Mouse (Mus musculus): ENCODE results near the gene Klk1b4.

The Klk1b4 gene

DNA sequence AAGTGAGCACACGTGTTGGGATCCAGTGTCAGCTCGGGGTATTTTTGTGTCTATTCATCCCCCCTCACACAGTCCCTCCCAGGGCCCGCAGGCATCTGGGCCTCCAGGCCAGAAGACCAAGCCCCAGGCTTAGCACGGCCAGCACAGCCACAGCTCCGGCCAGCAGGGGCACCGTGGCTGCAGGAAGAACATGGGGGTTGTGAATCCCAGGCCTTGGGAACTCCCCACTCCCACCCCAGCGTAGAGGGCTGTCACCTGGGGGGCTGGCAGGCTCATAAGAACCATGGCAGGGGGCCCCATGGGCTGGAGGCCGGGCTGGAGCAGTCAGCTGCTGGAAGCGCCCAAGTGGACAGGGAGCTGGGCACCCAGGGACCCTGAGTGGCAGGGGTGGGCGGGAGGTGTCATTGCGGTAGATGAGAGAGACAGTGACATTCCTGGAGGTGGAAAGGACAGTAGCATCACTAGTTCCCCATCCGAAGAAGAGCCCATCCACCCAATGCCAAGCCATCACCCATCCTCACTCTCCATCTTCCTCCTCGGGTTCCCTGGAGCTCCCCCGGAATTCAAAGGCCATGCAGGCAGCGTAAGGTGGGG, 45.9 kb downstream of the Klk1b4 start:
- DNase-seq (ENCODE audit: low read depth, low spot score), result no peak

DNA sequence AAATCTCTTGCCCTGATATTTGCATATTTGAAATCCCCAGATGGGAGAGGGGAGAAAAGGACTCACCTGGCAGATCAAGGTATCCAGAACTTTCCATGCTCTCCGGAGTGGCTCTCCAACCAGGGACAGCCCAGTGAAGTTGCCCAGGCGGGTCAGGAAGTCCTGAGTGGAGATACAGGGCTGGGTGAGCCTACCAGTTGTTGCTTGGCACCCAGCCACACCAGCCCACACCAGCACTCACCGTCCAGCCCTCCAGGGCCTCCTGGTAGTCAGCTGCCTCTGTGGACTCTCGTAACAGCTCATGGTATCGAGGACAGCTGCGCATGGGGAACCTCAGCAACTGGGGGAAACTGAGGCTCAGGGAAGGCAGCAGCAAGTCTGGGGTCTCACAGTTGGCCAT, 47.7 kb downstream of the Klk1b4 start:
- no peak for DNase-seq (ENCODE audit: low read depth, low spot score)

DNA sequence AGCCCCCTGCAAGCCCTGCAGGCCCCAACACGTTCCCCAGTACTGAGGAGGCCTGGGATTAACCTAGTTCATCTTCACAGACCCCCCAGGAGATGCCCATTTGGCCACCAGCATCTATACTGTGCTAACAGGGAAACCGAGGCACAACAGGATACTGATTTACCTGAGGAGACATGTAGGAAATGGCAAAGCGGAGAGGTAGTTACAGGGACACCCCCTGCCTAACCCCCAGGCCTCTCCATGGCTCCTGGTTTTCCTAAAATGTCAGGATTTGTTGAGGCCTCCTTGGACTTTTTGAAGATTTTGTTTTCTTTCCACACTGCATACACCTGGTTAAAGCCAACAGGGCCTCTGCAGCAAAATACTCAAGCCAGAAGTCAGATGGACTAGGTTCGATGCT, 50.0 kb downstream of the Klk1b4 start, which contains the start of gene Acp4:
TSS of gene Acp4 (minus strand) at position 101 of the 400 bp plus-strand sequence.
- no peak for DNase-seq (ENCODE audit: low read depth, low spot score)

DNA sequence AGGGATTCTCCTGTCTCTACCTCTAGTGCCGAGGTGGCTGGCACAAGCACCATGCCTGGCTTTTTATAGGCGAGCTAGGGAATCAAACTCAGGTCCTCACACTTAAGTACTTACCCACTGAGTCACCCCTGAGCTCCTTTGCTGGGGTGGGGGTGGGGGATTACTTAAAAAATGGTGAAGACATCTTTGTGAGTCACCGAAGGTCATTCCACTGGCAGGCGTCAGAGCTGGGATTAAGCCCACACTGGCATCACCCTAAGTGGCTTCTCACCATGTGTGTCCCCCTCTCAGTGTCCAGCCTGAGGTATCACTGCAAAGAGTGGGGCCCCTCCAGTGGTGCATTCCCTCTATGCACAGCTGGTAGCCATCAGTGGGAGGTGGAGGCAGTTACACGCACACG, 53.2 kb downstream of the Klk1b4 start:
- no peak for DNase-seq (ENCODE audit: low read depth, low spot score)

DNA sequence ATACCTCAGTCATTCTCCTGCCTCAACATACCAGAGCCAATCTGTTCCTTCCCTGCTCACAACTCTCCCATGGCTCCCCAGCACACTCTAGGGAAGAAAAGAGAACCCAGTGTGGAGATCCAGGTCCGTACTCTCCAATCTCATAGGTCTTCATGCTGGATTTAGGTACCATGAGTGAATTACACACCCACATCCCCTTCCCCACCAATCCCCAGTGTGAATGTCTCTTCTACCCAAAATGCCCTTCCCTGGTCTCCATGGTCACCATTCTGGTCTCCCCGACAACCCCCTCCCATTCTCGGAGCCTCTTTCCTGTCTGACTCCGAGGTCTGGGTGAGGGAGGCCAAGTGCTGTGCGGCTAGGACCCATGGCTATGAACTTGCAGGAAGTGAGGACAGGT, 53.9 kb downstream of the Klk1b4 start, which contains the start of gene Gm15517:
TSS of gene Gm15517 (plus strand) at position 301 of the 400 bp plus-strand sequence.
- DNase-seq (ENCODE audit: low read depth, low spot score), result no peak
